ENCODE assay signal across 9 mouse cellular contexts in the genomic region with DNA sequence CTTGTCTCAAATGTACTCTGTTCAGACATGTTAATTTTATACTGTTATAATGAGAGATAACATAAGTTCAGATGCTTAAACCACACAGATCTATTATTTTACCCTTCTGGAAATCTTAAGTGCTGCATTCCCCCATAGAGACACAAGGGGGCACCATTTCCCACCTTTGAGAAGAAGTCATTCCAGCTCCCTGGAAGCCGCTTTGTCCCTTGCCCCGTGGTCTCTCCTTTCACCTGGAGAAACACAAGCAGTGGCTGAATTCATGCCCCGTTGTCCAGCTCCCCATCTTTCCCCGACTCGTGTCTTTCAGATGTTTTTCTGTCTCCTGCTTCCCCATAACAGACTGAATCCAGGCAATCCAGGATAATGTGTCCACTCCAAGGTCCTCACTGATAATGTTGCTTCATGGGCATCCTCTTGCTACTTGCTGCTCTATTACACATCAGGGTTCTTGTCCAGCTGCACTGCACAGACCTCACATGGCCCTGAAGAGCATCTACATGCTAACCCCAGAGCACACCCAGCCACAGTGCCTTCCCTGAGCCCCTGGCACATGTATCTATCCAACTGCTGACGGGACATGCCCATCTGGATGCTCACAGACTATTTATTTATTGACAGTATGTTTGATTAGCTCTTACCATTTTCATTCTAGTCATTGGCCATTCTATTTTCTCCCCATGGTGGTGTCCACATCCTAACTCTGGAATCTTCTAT.
DNase-seq lines count a peak whose midpoint lies in the region; ATAC-seq and TF ChIP-seq lines count a peak whose summit lies in the region.
"Had no signal": no experiment of that assay in that cellular context is flagged by ENCODE, and none has a peak within 500 bp of the region (broad histone marks: within the 10 kb centered on the region; RNA-seq: fewer than 3 reads in every experiment).

No protein-coding gene starts in this region.

- H3K9me3 ChIP-seq in forebrain, embryonic 14.5 days (replicated peaks; ENCODE audit: control insufficient read depth, low read length): no peaks in the 10 kb centered on the region
- no peaks in the 10 kb centered on the region for H3K9me3 ChIP-seq in limb, embryonic 12.5 days
- H3K9me3 ChIP-seq in neural tube, embryonic 14.5 days (ENCODE audit: control insufficient read depth, low read length): no peaks in the 10 kb centered on the region
- H3K9me3 ChIP-seq: embryonic facial prominence, embryonic 15.5 days had no signal

- H3K4me1 ChIP-seq in thymus, adult 2 months (replicated peaks; ENCODE audit: control insufficient read depth, insufficient read depth, low read length): no peaks in the 10 kb centered on the region
- H3K4me1 ChIP-seq in forebrain, embryonic 14.5 days (ENCODE audit: control insufficient read depth, insufficient read depth, low read length): no peaks in the 10 kb centered on the region
- no peaks in the 10 kb centered on the region for H3K4me1 ChIP-seq in limb, embryonic 12.5 days (replicated peaks)
- H3K4me1 ChIP-seq in neural tube, embryonic 14.5 days (ENCODE audit: control insufficient read depth, insufficient read depth, low read length): no peaks in the 10 kb centered on the region
- H3K4me1 ChIP-seq: embryonic facial prominence, embryonic 15.5 days had no signal

- 45% methylated on average over 6 of the region's 6 CpGs for WGBS in thymus, adult 2 months
- 25% methylated on average over 6 of the region's 6 CpGs for WGBS in forebrain, embryonic 14.5 days
- 27% methylated on average over 6 of the region's 6 CpGs for WGBS in limb, embryonic 12.5 days
- WGBS in neural tube, embryonic 14.5 days: 26% methylated on average over 6 of the region's 6 CpGs

- peak; percentile 56 for ATAC-seq in forebrain, embryonic 14.5 days
- no peak; the same call in 1 of the 2 replicates for ATAC-seq in limb, embryonic 12.5 days (ENCODE audit: insufficient number of reproducible peaks, insufficient read depth, low FRiP score, low TSS enrichment, low read depth)
- ATAC-seq in neural tube, embryonic 14.5 days (ENCODE audit: low read depth): 0 out of 2 replicates have a peak, but pooled peaks have one; percentile 63

- no peak overlapping the region for H3K9ac ChIP-seq in forebrain, embryonic 14.5 days (ENCODE audit: low read length)
- H3K9ac ChIP-seq in limb, embryonic 12.5 days (replicated peaks): no peak overlapping the region
- no peak overlapping the region for H3K9ac ChIP-seq in neural tube, embryonic 14.5 days (replicated peaks; ENCODE audit: low read depth, low read length)
- H3K9ac ChIP-seq: embryonic facial prominence, embryonic 15.5 days had no signal

- H3K27ac ChIP-seq in thymus, adult 2 months (ENCODE audit: control insufficient read depth, insufficient read depth, low read length): no peak overlapping the region
- no peak overlapping the region for H3K27ac ChIP-seq in forebrain, embryonic 14.5 days (ENCODE audit: low read depth, low read length)
- H3K27ac ChIP-seq in limb, embryonic 12.5 days: no peak overlapping the region
- H3K27ac ChIP-seq in neural tube, embryonic 14.5 days (ENCODE audit: low read depth, low read length): no peak overlapping the region
- H3K27ac ChIP-seq: embryonic facial prominence, embryonic 15.5 days had no signal

- H3K36me3 ChIP-seq in thymus, adult 2 months (ENCODE audit: control insufficient read depth, insufficient read depth, low read length): no peaks in the 10 kb centered on the region
- no peaks in the 10 kb centered on the region for H3K36me3 ChIP-seq in forebrain, embryonic 14.5 days (ENCODE audit: control insufficient read depth, insufficient read depth, low read length)
- H3K36me3 ChIP-seq in limb, embryonic 12.5 days: no peaks in the 10 kb centered on the region
- H3K36me3 ChIP-seq in neural tube, embryonic 14.5 days (ENCODE audit: control insufficient read depth, insufficient read depth, low read length): no peaks in the 10 kb centered on the region
- H3K36me3 ChIP-seq: embryonic facial prominence, embryonic 15.5 days had no signal

- TF ChIP-seq POLR2A in thymus, adult 2 months (IDR thresholded peaks at IDR 0.05; ENCODE audit: control insufficient read depth, extremely low read depth, insufficient read depth, low read length, poor library complexity): no peak

- no peak overlapping the region for H3K4me3 ChIP-seq in thymus, adult 2 months (ENCODE audit: control insufficient read depth, insufficient read depth, low read length)
- no peak overlapping the region for H3K4me3 ChIP-seq in forebrain, embryonic 14.5 days (ENCODE audit: low read depth, low read length)
- no peak overlapping the region for H3K4me3 ChIP-seq in limb, embryonic 12.5 days (replicated peaks)
- no peak overlapping the region for H3K4me3 ChIP-seq in neural tube, embryonic 14.5 days (ENCODE audit: low read depth, low read length)
- H3K4me3 ChIP-seq: embryonic facial prominence, embryonic 15.5 days had no signal

- peak; percentile 4 for DNase-seq in thymus, adult 2 months
- DNase-seq in thymus, postnatal 10 days (ENCODE audit: low spot score in 2 of 2): no peak
- peak; percentile 13 for DNase-seq in c-Kit-positive CD71-negative TER-119-negative erythroid progenitor cells, embryonic 14.5 days (ENCODE audit: low read depth)
- DNase-seq in forebrain, embryonic 14.5 days (ENCODE audit: low spot score): peak; percentile 75
- peak; percentile 40 for DNase-seq in kidney, adult 9 months
- DNase-seq in natural killer cell, adult 2 months (ENCODE audit: low spot score in 2 of 2): no peak

- TF ChIP-seq CTCF in thymus, adult 2 months (IDR thresholded peaks at IDR 0.05; ENCODE audit: borderline replicate concordance, control insufficient read depth, extremely low read depth, insufficient read depth, low read length, poor library complexity): peak; percentile 20; the same call in 1 of the 2 replicates

- no peak overlapping the region for H3K4me2 ChIP-seq in forebrain, embryonic 14.5 days (ENCODE audit: low read length)
- H3K4me2 ChIP-seq in limb, embryonic 12.5 days: 0 out of 2 replicates have a peak overlapping the region, but pooled peaks have one; percentile 13
- H3K4me2 ChIP-seq in neural tube, embryonic 14.5 days (ENCODE audit: low read depth, low read length): no peak overlapping the region
- H3K4me2 ChIP-seq: embryonic facial prominence, embryonic 15.5 days had no signal

- no peaks in the 10 kb centered on the region for H3K27me3 ChIP-seq in thymus, adult 2 months (ENCODE audit: control insufficient read depth, insufficient read depth, low read length)
- H3K27me3 ChIP-seq in forebrain, embryonic 14.5 days (replicated peaks; ENCODE audit: control insufficient read depth, insufficient read depth, low read length): no peaks in the 10 kb centered on the region
- H3K27me3 ChIP-seq in limb, embryonic 12.5 days: no peaks in the 10 kb centered on the region
- no peaks in the 10 kb centered on the region for H3K27me3 ChIP-seq in neural tube, embryonic 14.5 days (ENCODE audit: control insufficient read depth, insufficient read depth, low read length)
- H3K27me3 ChIP-seq: embryonic facial prominence, embryonic 15.5 days had no signal

Comparison
In these comparisons a context has a peak if more than half of its experiments do, and no peak if none do; other contexts are left out.
1. DNase-seq: peak in thymus, adult 2 months (single experiment), c-Kit-positive CD71-negative TER-119-negative erythroid progenitor cells, embryonic 14.5 days (single experiment), forebrain, embryonic 14.5 days (single experiment) and kidney, adult 9 months (single experiment); none in thymus, postnatal 10 days (0 of 2) and natural killer cell, adult 2 months (0 of 2).